Mouse (Mus musculus): ENCODE results near the gene Srsf7.
"Not testable (repeated sequence)": the region's sequence is repeated elsewhere in the genome, so short reads cannot be mapped to it uniquely, and the experiment has no call there.

The Srsf7 gene

GRCm38 (mm10) chr17:80206671-80207581 lies at the start of gene Srsf7, which contains the start of gene Ttc39d:
Srsf7 (minus strand) TSS chr17:80207307.
Ttc39d (plus strand) TSS chr17:80207460.
- DNase-seq (ENCODE audit: low read depth) = peak; percentile 96

GRCm38 (mm10) chr17:80255208-80255607 lies 48.1 kb upstream of the Srsf7 start:
- DNase-seq (ENCODE audit: low read depth) = no peak

GRCm38 (mm10) chr17:80254421-80254820 lies 47.3 kb upstream of the Srsf7 start:
- no peak for DNase-seq (ENCODE audit: low read depth)

GRCm38 (mm10) chr17:80252757-80253525 lies 45.8 kb upstream of the Srsf7 start:
- DNase-seq (ENCODE audit: low read depth) = no peak

- no peak for DNase-seq (ENCODE audit: low read depth)
Observed at GRCm38 (mm10) chr17:80243116-80243515, 36.0 kb upstream of the Srsf7 start.

DNA sequence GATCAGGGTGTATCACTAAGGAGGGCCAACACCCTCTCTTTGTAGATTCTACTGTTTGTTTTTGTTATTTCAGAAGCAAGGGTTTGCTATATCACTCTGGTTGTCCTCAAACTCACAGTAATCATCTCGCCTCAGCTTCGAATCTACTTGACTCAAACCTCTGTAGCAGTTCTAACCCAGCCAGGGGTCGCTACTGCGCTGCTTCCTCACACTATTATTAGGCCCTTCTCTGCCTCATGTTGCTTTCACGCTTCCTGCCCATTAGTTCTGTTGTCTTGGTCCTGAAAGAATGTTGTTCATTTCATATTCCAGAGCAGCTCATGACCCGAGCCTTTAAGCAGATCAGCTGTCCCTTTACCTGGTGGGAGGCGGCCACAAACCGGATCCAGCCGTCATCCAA lies 34.5 kb upstream of the Srsf7 start:
- no peak for DNase-seq (ENCODE audit: low read depth)

DNA sequence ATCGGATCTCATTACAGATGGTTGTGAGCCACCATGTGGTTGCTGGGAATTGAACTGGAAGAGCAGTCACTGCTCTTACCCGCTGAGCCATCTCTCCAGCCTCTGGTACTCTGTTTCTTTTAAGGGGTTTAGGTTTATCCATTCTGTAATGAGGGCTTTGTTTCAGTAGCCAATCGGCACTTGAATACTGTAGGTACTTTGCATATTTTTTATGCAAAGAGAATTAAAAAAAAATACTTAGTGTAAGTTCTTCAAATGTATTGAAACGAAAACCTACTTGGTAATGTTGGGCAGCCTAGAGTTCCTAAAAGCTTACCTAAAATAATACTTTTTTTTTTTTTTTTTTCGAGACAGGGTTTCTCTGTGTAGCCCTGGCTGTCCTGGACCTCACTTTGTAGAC lies 30.4 kb upstream of the Srsf7 start:
- no peak for DNase-seq (ENCODE audit: low read depth)

DNA sequence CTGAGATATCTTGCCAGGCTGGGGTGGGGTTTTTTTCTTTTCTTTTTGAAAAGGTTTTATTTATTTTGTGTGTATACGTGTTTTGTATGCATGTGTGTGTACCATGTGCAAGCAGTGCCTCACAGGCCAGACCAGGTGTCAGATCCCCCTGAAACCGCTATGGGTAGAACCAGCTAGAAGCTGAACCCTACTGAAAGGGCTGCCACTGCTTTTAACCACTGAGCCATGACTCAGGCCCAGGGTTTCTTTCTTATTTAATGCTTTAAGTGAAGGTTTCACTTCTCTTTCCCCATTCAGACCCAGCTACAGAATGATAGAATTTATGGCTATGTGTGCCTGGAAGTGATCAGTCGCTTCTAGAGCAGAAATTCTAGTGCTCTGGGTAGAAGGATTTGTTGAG lies 29.7 kb upstream of the Srsf7 start:
- no peak for DNase-seq (ENCODE audit: low read depth)

GRCm38 (mm10) chr17:80235477-80235876 lies 28.4 kb upstream of the Srsf7 start:
- no peak for DNase-seq (ENCODE audit: low read depth)

- DNase-seq (ENCODE audit: low read depth) = no peak
Observed at GRCm38 (mm10) chr17:80234376-80234775, 27.3 kb upstream of the Srsf7 start.

DNA sequence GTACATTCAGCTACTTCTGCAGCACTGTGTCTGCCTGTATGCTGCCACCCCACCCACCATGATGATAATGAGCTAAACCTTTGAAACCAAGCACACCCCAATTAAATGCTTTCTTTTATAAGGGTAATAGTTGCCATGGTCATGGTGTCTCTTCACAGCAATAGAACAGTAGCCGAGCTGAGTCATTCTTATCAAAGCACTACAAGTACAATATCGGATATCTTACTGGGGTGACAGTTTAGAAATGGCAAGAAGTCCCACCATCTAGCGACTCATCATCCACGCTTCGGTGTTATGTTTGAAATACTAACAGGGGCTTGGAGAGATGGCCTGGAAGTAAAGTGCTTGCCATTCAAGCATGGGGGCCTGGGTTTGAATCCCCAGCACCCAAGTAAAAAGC lies 26.7 kb upstream of the Srsf7 start:
- no peak for DNase-seq (ENCODE audit: low read depth)

DNA sequence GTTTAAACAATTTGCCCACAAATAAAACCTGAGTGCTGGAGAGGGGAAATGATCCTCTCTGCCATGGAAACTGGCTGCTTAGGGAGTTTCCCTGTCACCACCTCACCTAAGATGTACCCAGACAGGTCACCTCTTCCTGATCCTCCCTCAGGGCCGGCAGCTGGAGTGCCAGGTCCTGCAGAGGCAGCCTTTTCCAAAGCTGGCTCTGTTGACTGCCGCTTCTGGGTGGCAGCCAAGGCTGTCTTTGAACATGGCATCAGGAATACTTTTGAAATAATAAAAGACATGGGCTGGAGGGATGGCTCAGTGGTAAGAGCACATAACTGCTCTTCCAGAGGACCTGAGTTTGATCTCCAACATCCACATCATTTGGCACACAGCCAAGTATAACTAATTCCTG lies 22.3 kb upstream of the Srsf7 start:
- no peak for DNase-seq (ENCODE audit: low read depth)

- DNase-seq (ENCODE audit: low read depth) = not testable (repeated sequence)
Observed at GRCm38 (mm10) chr17:80225142-80225541, 18.0 kb upstream of the Srsf7 start.

- DNase-seq (ENCODE audit: low read depth) = peak; percentile 84
Observed at GRCm38 (mm10) chr17:80224326-80225116, 17.4 kb upstream of the Srsf7 start, which contains the start of gene Gemin6. Gemin6 (plus strand) TSS chr17:80224441.

DNA sequence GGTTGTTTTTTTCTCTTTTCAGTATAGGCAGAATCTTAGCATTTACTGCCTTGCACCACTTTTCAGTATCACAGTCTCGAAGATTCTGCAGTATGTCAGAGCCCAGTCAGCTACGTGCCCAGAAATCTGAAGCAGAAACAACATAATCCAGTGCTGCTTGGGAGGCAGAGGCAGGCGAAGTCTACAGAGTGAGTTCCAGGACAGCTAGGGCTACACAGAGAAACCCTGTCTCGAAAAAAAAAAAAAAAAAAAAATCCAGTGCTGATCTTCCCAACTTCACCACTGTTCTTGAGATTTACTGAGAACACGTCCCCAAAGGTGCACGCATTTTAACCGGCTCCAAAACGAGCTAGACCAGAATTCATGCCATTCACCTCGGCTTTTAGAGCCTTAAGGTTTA lies 16.7 kb upstream of the Srsf7 start:
- DNase-seq (ENCODE audit: low read depth) = no peak

DNA sequence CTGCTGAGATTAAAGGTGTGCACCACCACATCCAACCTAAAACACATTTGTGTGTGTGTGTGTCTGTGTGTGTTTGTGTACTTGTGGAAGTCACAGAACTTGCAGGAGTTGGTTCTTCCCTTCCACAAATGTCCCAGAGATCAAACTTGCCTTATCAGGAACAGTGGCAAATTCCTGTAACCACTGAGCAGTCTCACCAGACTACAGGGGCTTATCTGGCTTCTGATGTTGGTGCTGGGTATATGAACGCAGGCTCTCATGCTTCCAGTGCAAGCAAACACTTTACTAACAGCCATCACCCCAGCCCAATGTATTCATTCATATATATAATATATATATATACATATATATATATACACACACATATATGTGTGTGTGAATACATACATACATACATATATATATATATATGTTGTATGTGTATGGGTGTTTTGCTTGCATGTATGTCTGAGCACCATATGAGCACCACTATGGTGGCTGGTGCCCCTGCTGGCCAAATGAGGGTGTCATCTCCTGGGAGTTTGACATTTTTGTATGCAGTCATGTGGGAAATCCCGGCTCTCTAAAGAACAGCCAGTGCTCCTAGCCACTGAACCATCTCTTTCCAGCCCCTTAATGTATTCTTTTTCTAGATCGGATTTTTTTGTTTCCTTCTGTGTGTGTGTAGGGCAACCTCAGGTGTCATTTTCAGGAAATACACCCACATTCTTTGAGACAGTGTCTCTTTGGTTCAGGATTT lies 15.0 kb upstream of the Srsf7 start:
- peak; percentile 51 for DNase-seq (ENCODE audit: low read depth)

GRCm38 (mm10) chr17:80221202-80221601 lies 14.1 kb upstream of the Srsf7 start:
- DNase-seq (ENCODE audit: low read depth) = no peak

GRCm38 (mm10) chr17:80220131-80220530 lies 13.0 kb upstream of the Srsf7 start:
- no peak for DNase-seq (ENCODE audit: low read depth)

GRCm38 (mm10) chr17:80213998-80214397 lies 6.9 kb upstream of the Srsf7 start:
- DNase-seq (ENCODE audit: low read depth) = not testable (repeated sequence)

DNA sequence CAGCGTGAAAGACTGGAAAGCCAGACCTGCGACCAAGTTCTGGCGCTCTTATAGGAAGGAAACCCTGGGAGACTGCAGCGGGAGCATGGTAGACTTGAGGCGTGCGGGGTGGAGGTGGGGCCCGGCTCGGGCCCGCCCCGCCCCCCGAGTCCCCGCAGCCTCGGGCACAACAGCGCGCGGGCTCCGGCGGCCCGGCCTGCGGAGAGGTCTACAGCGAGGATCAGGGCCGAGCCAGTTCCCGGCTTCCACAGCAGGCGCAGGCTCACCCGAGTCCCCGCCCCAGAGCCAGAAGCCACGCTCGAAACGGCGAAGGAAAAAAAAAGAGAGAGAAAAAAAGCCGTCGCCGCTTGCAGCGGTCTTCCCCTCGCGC lies 821 bp downstream of the Srsf7 start:
- no peak for DNase-seq (ENCODE audit: low read depth)

DNA sequence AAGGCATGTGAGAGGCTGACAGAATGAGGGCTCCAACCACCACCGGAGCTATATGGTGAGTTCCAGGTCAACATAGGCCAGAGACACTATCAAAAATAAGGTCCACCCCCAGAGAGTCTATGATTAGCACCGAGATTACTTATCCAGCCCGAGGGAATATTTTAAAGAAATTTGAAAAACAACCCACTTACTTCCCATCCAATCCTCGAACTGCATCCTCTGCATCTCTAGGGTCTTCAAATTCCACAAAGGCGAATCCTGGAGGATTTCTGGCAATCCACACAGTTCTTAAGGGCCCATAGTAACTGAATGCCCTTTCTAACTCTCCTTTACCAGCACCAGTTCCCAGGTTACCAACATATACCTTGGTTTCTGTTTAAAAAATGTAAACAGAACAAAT lies 1.4 kb downstream of the Srsf7 start:
- no peak for DNase-seq (ENCODE audit: low read depth)

All from c-Kit-positive CD71-positive TER-119-negative erythroid progenitor cells, embryonic 14.5 days (primary cell).